Mouse (Mus musculus) forebrain, embryonic 13.5 days (tissue): ENCODE data around the gene Gm10053. TPM values are rescaled to one million over a fixed set of nuclear protein-coding genes. Genes with fewer than 3 reads are reported as not detected.
A peak's percentile ranks its signal among the peaks of the same experiment; 100 is the strongest.

ENCODE experiments used
- ATAC-seq: fragments of 200-750 bp; cut with Nextera tagmentation; 2 replicates; pipeline ENCODE4 v1.8.0; 2017
- H3K27ac ChIP-seq: fragments of 300-500 bp; sonication (generic); 2 replicates; pipeline ENCODE4 v1.5.1; 2015; ENCODE audit warnings: inconsistent platforms, mild to moderate bottlenecking, moderate library complexity
- H3K27me3 ChIP-seq: fragments of 300-500 bp; sonication (generic); 2 replicates; pipeline ENCODE4 v1.6.1; 2015; ENCODE audit warnings: mild to moderate bottlenecking, inconsistent platforms
- H3K36me3 ChIP-seq: fragments of 300-500 bp; sonication (generic); 2 replicates; pipeline ENCODE4 v1.6.1; 2015; ENCODE audit warnings: mild to moderate bottlenecking, inconsistent platforms; ENCODE audit not compliant: poor library complexity, severe bottlenecking
- H3K4me1 ChIP-seq: fragments of 300-500 bp; sonication (generic); 2 replicates; pipeline ENCODE4 v1.6.1; 2015; ENCODE audit warnings: inconsistent platforms
- H3K4me2 ChIP-seq: fragments of 300-500 bp; sonication (generic); 2 replicates; pipeline ENCODE4 v1.6.1; 2015; ENCODE audit warnings: inconsistent platforms, mild to moderate bottlenecking, moderate library complexity
- H3K4me3 ChIP-seq: fragments of 300-500 bp; sonication (generic); 2 replicates; pipeline ENCODE4 v1.5.1; 2015; ENCODE audit warnings: mild to moderate bottlenecking, inconsistent platforms
- H3K9ac ChIP-seq: fragments of 300-500 bp; sonication (generic); 2 replicates; pipeline ENCODE4 v1.6.1; 2015; ENCODE audit warnings: mild to moderate bottlenecking, inconsistent platforms
- H3K9me3 ChIP-seq: fragments of 300-500 bp; sonication (generic); replicated peaks from 2 replicates; pipeline ENCODE4 v1.6.1; 2016; ENCODE audit warnings: inconsistent platforms
- WGBS: fragments of 180-500 bp; shearing (Covaris S2); methylation state at CpG from one replicate; pipeline ENCODE4 v1.1.7; 2015; 5-methylcytosine and 5-hydroxymethylcytosine counted together
- polyA plus RNA-seq: library from polyadenylated mRNA; unstranded; fragments of >200 nt; fragmentation: Nextera tagmentation; extraction: Ambion mirVana; gene quantifications from 2 replicates; pipeline ENCODE4 v1.2.1, GENCODE M21; 2015

Gene Gm10053
- polyA plus RNA-seq, 1 experiment from 2014 or later = 222 TPM

DNA sequence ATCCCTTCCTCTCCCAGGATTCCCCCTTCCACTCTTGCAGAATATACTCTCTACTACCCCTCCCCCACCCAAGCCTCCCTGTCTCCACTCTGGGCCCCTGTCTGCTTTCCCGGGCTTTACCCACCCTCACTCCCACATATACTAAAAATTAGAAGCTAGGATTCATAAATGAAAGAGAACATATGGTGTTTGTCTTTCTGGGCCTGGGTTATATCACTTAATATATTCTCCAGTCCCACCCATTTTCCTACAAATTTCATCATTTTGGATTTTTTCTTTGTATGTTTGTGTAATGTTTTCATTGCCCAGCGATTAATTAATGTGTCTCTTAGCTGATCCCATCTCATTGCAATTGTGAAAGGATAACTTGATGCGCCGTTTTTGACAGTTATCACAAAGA is 5.8 kb downstream of the Gm10053 start:
- no peak for ATAC-seq
- H3K4me3 ChIP-seq = no peak overlapping the region
- WGBS = 74% methylated on average over 4 of the region's 4 CpGs
- H3K27ac ChIP-seq = no peak overlapping the region
- no peak overlapping the region for H3K4me2 ChIP-seq
- H3K4me1 ChIP-seq = no peaks in the 10 kb centered on the region
- H3K9me3 ChIP-seq = no peaks in the 10 kb centered on the region
- H3K27me3 ChIP-seq = no peaks in the 10 kb centered on the region; the same call in 1 of the 2 replicates
- no peak overlapping the region for H3K9ac ChIP-seq
- no peaks in the 10 kb centered on the region for H3K36me3 ChIP-seq

GRCm38 (mm10) chr19:24885504-24885903 is 10.0 kb downstream of the Gm10053 start:
- Histone ChIP-seq H3K4me2 (no peak overlapping the region), H3K9ac (no peak overlapping the region), H3K9me3 (no peaks in the 10 kb centered on the region), H3K4me1 (no peaks in the 10 kb centered on the region), H3K27ac (no peak overlapping the region), H3K27me3 (no peaks in the 10 kb centered on the region; the same call in 1 of the 2 replicates), H3K36me3 (no peaks in the 10 kb centered on the region), H3K4me3 (no peak overlapping the region)
- peak; percentile 61; the same call in 1 of the 2 replicates for ATAC-seq
- WGBS = 17% methylated on average over 5 of the region's 5 CpGs

- Histone ChIP-seq H3K4me1 (no peaks in the 10 kb centered on the region), H3K4me2 (no peak overlapping the region), H3K9me3 (no peaks in the 10 kb centered on the region), H3K36me3 (no peaks in the 10 kb centered on the region), H3K9ac (no peak overlapping the region), H3K27ac (no peak overlapping the region), H3K4me3 (no peak overlapping the region), H3K27me3 (no peaks in the 10 kb centered on the region; the same call in 1 of the 2 replicates)
- 89% methylated on average over 3 of the region's 3 CpGs for WGBS
- ATAC-seq = no peak
Observed at GRCm38 (mm10) chr19:24886888-24887287, 11.4 kb downstream of the Gm10053 start.

DNA sequence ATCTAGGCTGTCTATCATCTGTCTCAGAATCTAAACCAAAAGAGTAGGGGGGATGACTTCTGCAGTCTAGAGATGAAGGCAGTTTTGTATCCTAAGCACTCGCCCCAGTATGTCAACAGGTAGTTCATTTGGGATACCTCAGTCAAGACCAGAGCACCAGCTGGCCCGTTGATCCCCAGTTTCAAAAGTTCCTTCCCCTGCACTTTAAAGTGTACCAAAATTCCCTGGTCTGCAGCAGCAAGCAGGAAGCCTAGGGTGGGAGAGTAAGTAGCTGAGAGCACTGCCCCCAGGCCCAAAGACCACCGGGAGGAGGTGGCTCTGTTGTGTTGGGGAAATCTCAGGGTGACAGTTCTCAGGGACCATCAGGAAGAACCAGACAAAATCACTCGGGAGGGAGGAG is 21.1 kb downstream of the Gm10053 start:
- ATAC-seq = no peak
- H3K4me2 ChIP-seq = no peak overlapping the region
- no peak overlapping the region for H3K27ac ChIP-seq
- H3K36me3 ChIP-seq = no peaks in the 10 kb centered on the region
- H3K4me3 ChIP-seq = no peak overlapping the region
- H3K9me3 ChIP-seq = no peaks in the 10 kb centered on the region
- H3K4me1 ChIP-seq = peaks cover 23% of the 10 kb centered on the region
- no peak overlapping the region for H3K9ac ChIP-seq
- 33% methylated on average over 4 of the region's 4 CpGs for WGBS
- peaks cover 63% of the 10 kb centered on the region for H3K27me3 ChIP-seq

DNA sequence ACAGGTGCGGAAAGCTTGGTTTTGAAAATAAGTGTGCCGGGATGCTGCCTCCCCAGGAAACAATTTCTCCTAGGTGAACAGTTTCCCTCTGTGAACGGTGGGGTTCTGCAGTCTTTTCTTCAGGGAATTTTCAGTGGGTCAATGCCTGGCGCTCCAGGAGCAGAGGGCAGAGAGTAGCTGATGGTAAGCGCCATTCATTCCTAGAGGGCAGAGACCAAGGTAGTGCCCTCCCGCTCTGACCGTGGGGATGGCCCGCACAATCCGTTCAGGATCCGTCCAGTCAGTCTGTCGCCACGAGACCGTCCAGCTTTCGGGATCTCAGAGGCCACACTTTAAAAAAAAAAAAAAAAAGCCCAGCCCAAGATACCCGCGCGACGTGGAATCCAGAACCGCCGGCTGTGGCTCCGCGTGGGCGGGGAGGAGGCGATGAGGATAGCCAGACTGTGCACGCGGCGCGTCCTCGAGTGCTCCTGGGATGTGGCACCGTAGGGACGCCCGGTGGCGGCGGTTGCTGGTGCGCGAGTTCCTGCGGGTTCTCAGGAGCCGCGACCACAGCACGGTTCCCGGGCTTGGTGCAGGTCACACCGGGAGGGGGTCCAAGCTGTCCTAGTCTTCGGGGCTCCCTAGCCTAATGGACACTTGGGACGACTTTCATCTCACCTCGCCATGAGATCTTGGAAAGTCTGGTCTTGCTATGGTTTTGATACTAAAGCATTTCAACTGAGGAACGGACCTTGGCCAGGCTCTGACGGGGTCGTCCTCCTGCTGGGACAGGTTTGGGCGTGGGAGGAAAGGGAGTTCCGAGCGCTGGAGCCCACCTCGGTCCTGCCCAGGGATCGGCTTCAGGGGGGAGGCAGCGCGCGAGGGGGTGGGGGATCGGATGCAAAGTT is 21.8 kb downstream of the Gm10053 start:
- ATAC-seq = no peak
- Histone ChIP-seq H3K27me3 (peaks cover 70% of the 10 kb centered on the region), H3K9ac (no peak overlapping the region), H3K4me2 (peak overlapping the region; percentile 40), H3K27ac (no peak overlapping the region), H3K36me3 (no peaks in the 10 kb centered on the region), H3K4me1 (peaks cover 23% of the 10 kb centered on the region), H3K9me3 (no peaks in the 10 kb centered on the region), H3K4me3 (peak overlapping the region; percentile 25)
- 2% methylated on average over 57 of the region's 57 CpGs for WGBS

- H3K4me1 ChIP-seq = peaks cover 23% of the 10 kb centered on the region
- no peaks in the 10 kb centered on the region for H3K9me3 ChIP-seq
- no peak overlapping the region for H3K4me2 ChIP-seq
- no peak for ATAC-seq
- H3K27ac ChIP-seq = no peak overlapping the region
- H3K4me3 ChIP-seq = 0 out of 2 replicates have a peak overlapping the region, but pooled peaks have one; percentile 25
- H3K9ac ChIP-seq = no peak overlapping the region
- no peaks in the 10 kb centered on the region for H3K36me3 ChIP-seq
- peaks cover 78% of the 10 kb centered on the region for H3K27me3 ChIP-seq
- 1% methylated on average over 20 of the region's 20 CpGs for WGBS
Observed at GRCm38 (mm10) chr19:24897896-24898736, 22.6 kb downstream of the Gm10053 start.

DNA sequence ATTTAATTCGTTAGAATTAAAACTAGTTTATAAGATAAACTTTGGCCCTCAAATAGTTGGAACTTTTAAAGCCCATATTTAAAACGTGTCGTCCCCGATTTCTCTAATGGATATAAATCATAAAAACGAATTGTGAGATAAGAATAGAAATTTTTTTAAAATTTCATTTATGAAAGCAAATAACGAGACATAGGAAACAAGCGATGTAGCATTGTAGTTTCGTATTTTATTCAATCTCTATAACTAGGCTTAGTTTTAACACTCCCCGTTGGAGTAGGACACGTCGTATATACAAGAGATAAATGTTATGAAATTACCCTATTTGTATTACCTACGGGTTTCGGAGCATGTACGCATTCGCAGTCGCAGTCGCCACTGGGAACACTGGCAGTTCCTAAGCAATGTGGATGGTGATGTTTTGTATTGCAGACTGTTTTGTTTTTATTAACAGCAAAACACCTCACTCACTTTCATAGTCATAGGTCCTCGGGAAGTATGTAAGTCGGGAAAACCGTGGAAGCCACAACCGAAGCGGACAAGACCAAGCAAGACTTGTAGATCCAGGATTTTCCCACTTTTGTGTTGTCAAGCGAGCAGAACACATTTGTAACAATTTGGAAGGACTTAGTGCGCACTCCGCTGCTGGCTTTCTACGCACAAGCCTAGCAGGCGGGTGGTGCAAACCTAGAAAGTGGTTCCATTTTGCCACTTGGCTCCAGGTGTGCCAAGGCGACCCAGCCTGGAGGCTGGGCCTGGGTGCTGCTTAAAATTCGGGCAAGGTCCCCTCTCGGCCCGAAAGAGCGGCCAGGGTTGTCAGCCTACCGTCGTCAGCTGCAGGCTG is 23.5 kb downstream of the Gm10053 start:
- H3K27me3 ChIP-seq = peaks cover 85% of the 10 kb centered on the region
- ATAC-seq = no peak
- 2% methylated on average over 34 of the region's 34 CpGs for WGBS
- peak overlapping the region; percentile 78 for H3K4me2 ChIP-seq
- H3K4me3 ChIP-seq = peak overlapping the region; percentile 44
- H3K4me1 ChIP-seq = peaks cover 23% of the 10 kb centered on the region
- no peak overlapping the region for H3K27ac ChIP-seq
- no peaks in the 10 kb centered on the region for H3K36me3 ChIP-seq
- peak overlapping the region; percentile 10; the same call in 1 of the 2 replicates for H3K9ac ChIP-seq
- no peaks in the 10 kb centered on the region for H3K9me3 ChIP-seq

DNA sequence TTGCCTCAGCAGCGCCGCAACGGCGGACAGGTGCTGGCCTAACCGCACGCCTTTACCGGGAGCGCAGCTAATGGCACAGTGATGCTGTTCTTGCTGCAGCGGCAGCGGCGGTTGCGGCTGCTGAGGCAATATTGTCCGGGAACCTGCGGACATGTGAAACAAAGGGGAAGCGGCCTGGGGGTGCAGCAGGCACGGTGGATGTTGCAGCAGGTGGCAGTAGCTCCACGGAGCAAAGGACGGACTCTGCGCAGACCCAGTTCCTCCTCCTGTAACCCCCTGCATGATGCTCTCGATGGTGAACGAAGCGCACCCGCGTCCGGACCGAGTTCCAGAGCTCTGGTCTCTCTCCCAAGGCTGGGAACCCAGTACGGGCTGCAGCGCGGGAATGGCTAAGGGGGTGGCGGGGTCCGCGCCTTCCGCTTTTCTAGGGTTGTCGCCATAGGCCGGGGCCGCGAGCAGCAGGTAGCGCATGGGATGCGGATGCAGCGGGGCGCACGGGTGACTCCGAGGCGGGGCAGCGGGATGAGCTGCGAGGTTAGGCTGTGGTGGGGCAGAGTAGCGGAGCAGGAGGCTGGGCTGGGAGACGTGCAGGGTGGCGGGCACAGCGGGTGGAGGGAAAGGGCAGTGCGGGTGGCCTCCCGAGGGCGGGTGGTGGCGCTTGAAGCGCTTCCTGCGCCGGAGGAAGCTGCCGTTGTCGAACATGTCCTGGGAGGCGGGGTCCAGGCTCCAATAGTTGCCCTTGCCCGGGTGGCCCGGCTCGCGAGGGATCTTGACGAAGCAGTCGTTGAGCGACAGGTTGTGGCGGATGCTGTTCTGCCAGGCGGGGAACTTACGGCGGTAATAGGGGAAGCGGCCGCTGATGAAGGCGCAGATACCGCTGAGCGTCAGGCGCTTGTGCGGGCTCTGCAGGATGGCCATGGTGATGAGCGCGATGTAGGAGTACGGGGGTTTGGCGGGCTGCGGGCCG is 24.4 kb downstream of the Gm10053 start:
- Histone ChIP-seq H3K27ac (no peak overlapping the region), H3K9ac (peak overlapping the region; percentile 10), H3K9me3 (no peaks in the 10 kb centered on the region), H3K4me1 (peaks cover 23% of the 10 kb centered on the region), H3K27me3 (peaks cover 91% of the 10 kb centered on the region), H3K36me3 (no peaks in the 10 kb centered on the region), H3K4me3 (peak overlapping the region; percentile 44), H3K4me2 (peak overlapping the region; percentile 78)
- WGBS = under 1% methylated on average over 82 of the region's 84 CpGs
- ATAC-seq = peak; percentile 65

DNA sequence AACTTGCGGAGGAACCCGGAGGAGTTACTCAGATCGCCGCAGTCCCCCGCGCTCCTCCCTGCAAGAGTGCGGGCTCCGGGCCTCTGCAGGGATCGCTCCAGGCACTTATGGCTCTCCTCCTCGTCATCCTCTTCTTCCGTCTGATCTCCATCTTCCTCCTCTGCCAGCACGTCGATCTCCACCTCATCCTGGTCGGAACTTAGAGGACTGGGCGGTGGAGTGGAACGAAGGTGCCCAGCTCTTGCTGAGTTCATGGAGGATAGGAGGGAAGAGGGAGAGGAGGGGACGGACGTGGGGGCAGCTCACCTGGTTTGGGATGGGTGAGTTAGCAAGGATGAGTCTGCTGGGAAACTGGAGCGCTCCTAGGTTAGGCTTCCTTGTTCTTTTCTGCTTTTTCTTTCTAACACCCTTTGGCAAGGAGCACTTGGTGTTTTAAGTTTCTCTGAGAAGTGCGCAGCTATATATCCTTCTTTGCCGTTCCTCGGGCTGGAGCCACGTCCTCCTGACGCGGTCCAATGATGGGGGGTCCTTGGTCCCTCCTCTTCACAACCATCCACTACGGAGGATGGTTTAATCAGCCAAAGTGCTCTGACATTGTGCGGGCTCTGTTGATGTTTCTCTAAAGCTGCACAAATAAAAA is 25.2 kb downstream of the Gm10053 start, which contains the start of gene Foxd4:
Foxd4 (minus strand) TSS at position 617 of the 640 bp plus-strand sequence.
- Histone ChIP-seq H3K4me3 (peak within 1 kb of the TSS; percentile 44), H3K9me3 (no peaks in the 10 kb centered on the region), H3K9ac (peak within 1 kb of the TSS; percentile 10), H3K4me2 (peak within 1 kb of the TSS; percentile 78), H3K27ac (no peak within 1 kb of the TSS), H3K4me1 (peaks cover 23% of the 10 kb centered on the region), H3K27me3 (peaks cover 82% of the 10 kb centered on the region), H3K36me3 (no peaks in the 10 kb centered on the region)
- WGBS = 1% methylated on average over 27 of the region's 27 CpGs
- peak; percentile 32 for ATAC-seq

DNA sequence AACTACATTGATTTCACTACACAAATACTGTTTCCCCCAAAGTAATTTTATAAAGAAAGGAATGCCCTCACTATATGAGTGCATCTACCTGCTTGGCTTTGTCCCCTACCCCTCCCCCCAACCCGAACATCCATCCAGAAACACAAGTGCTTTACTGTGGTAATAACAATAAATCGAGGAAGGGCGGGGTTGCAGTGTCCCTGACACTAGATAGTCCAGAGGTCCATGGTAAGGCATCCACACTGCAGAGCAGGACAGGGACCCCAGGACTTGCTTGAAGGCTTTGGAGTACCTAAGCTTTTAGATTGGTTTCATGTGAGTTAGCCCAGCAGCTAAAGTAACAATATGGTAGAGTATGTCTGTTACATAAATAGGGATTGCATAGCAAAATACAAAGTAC is 26.2 kb downstream of the Gm10053 start:
- H3K27ac ChIP-seq = no peak overlapping the region
- peaks cover 23% of the 10 kb centered on the region for H3K4me1 ChIP-seq
- no peaks in the 10 kb centered on the region for H3K9me3 ChIP-seq
- H3K36me3 ChIP-seq = no peaks in the 10 kb centered on the region
- H3K4me3 ChIP-seq = no peak overlapping the region
- H3K4me2 ChIP-seq = no peak overlapping the region
- no peak overlapping the region for H3K9ac ChIP-seq
- WGBS = 6% methylated on average over 3 of the region's 3 CpGs
- peaks cover 74% of the 10 kb centered on the region for H3K27me3 ChIP-seq
- no peak for ATAC-seq
